Mouse (Mus musculus) left cerebral cortex, postnatal 4 days (tissue): ENCODE results near the gene Itga9. TPM values are rescaled to one million over a fixed set of nuclear protein-coding genes. Genes with fewer than 3 reads are reported as not detected.

Experiments used
- DNase-seq: peaks from one replicate; pipeline ENCODE4 v3.0.0-alpha.2; 2022
- intact Hi-C: fragments of 180-260 bp; cut with DNase I; formaldehyde crosslinking; loops from one replicate; pipeline ENCODE4 v1.15.1; 2025
- total RNA-seq, 2 experiments: library from RNA; stranded (reverse); gene quantifications; 2 replicates each; pipeline ENCODE4 v1.2.3; 2021

The Itga9 gene
- total RNA-seq, 2 experiments from 2014 or later = 5.4 to 6.4 TPM

- DNase-seq = no peak
- intact Hi-C loops = loop anchor here (10.0 kb wide), 1 partner anchor 106 kb away; no protein-coding TSS in a partner anchor
These were observed 322.2 kb downstream of the Itga9 start for GRCm38 (mm10) chr9:118928656-118929055.

GRCm38 (mm10) chr9:118930611-118931010 lies 324.1 kb downstream of the Itga9 start:
- DNase-seq = peak; percentile 30
- intact Hi-C loops = no loop called here

GRCm38 (mm10) chr9:118933800-118934199 lies 327.3 kb downstream of the Itga9 start:
- intact Hi-C loops = no loop called here
- DNase-seq = no peak

GRCm38 (mm10) chr9:118934319-118934718 lies 327.8 kb downstream of the Itga9 start:
- intact Hi-C loops = no loop called here
- no peak for DNase-seq

- DNase-seq = no peak
- intact Hi-C loops = no loop called here
These were observed 328.6 kb downstream of the Itga9 start for GRCm38 (mm10) chr9:118935098-118935497.

- no peak for DNase-seq
These were observed 329.6 kb downstream of the Itga9 start for GRCm38 (mm10) chr9:118936071-118936470.

GRCm38 (mm10) chr9:118937515-118937914 lies 331.0 kb downstream of the Itga9 start:
- DNase-seq = no peak
- intact Hi-C loops = no loop called here

More at GRCm38 (mm10) chr9:118936071-118936470, 329.6 kb downstream of the Itga9 start:
- intact Hi-C loops = no loop called here

- intact Hi-C loops = no loop called here
- DNase-seq = no peak
These were observed 332.9 kb downstream of the Itga9 start for GRCm38 (mm10) chr9:118939410-118939809.

- DNase-seq = no peak
- intact Hi-C loops = no loop called here
These were observed 333.3 kb downstream of the Itga9 start for GRCm38 (mm10) chr9:118939831-118940230.

GRCm38 (mm10) chr9:118940591-118941207 lies 334.2 kb downstream of the Itga9 start:
- intact Hi-C loops = no loop called here
- no peak for DNase-seq

GRCm38 (mm10) chr9:118942030-118942429 lies 335.5 kb downstream of the Itga9 start:
- intact Hi-C loops = no loop called here

GRCm38 (mm10) chr9:118943941-118944340 lies 337.5 kb downstream of the Itga9 start:
- no peak for DNase-seq
- intact Hi-C loops = no loop called here

More at GRCm38 (mm10) chr9:118942030-118942429, 335.5 kb downstream of the Itga9 start:
- DNase-seq = no peak

- intact Hi-C loops = no loop called here
- no peak for DNase-seq
These were observed 337.9 kb downstream of the Itga9 start for GRCm38 (mm10) chr9:118944388-118944787.

GRCm38 (mm10) chr9:118948486-118948885 lies 342.0 kb downstream of the Itga9 start:
- no peak for DNase-seq
- intact Hi-C loops = no loop called here

- no peak for DNase-seq
- intact Hi-C loops = no loop called here
These were observed 342.6 kb downstream of the Itga9 start for GRCm38 (mm10) chr9:118949124-118949523.

GRCm38 (mm10) chr9:118949654-118950053 lies 343.2 kb downstream of the Itga9 start:
- intact Hi-C loops = no loop called here
- DNase-seq = no peak

GRCm38 (mm10) chr9:118950061-118950460 lies 343.6 kb downstream of the Itga9 start:
- DNase-seq = no peak
- intact Hi-C loops = no loop called here

Other genes starting within 250 kb of the Itga9 start
- 1 to 10 TPM; 1.2 to 3.2 TPM for gene Eomes, start 128.5 kb upstream of the Itga9 start, total RNA-seq
- 10 to 100 TPM; 79.6 to 81.9 TPM for gene Golga4, start 100.4 kb upstream of the Itga9 start, total RNA-seq